Mouse (Mus musculus) C2C12 (cell line): ENCODE results near the gene Clec2h.

Experiments
- CEBPB ChIP-seq: IDR thresholded peaks from one replicate; pipeline ENCODE4 v1.6.1; 2011; ENCODE audit warnings: low read depth, mild to moderate bottlenecking, control low read depth, moderate library complexity
- CTCF ChIP-seq: IDR thresholded peaks from one replicate; pipeline ENCODE4 v1.5.1; 2011; ENCODE audit not compliant: control insufficient read depth, insufficient read depth, insufficient read length
- MAX ChIP-seq: IDR thresholded peaks from one replicate; pipeline ENCODE4 v1.6.1; 2011; ENCODE audit warnings: mild to moderate bottlenecking, control low read depth
- MYOD1 ChIP-seq: IDR thresholded peaks from one replicate; pipeline ENCODE4 v1.6.1; 2011; ENCODE audit warnings: low read depth; ENCODE audit not compliant: control insufficient read depth, insufficient read length
- USF1 ChIP-seq: IDR thresholded peaks from one replicate; pipeline ENCODE4 v1.6.1; 2011; ENCODE audit warnings: low read depth, mild to moderate bottlenecking, control low read depth, moderate library complexity

DNA sequence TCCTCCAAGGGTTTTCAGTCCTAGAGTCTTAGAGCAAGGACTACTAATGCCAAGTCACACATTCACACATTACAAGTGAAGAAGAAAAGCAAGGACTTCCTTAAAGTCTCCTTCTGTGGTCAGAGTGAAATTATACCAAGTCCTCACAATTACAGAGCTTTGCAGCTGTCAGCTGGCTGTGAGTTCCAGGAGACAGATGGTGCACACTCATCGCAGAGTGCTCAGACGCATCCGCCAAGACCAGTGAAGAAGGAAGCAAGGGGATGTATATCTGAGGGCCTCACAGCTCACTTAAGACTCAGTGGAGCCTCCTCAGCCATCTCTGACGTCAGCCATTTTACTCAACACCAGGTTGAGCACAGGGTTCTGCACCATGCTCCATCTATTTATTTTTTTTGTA lies 37.8 kb upstream of the Clec2h start:
- TF ChIP-seq MAX (no peak), CTCF (no peak), CEBPB (no peak), MYOD1 (no peak), USF1 (no peak)
